Mouse (Mus musculus) CD4-positive, CD25-positive, alpha-beta regulatory T cell, adult 9 weeks (primary cell): ENCODE measurements around the gene Adgrb2. TPM values are rescaled to one million over a fixed set of nuclear protein-coding genes. Genes with fewer than 3 reads are reported as not detected.

Experiments used
- polyA plus RNA-seq: library from polyadenylated mRNA; unstranded; fragments of 100-300 nt; shearing (Covaris generic); gene quantifications from one replicate; pipeline ENCODE4 v1.2.1, GENCODE M21; 2017

The Adgrb2 gene
- not detected for polyA plus RNA-seq

GRCm38 (mm10) chr4:129984421-129985061 is at the start of gene Adgrb2:
TSS of gene Adgrb2 (plus strand) at chr4:129984870.

GRCm38 (mm10) chr4:130047331-130048202 is 62.9 kb downstream of the Adgrb2 start, which contains the start of gene Col16a1:
TSS of gene Col16a1 (plus strand) at chr4:130047840.

Other genes with a start within 250 kb of the Adgrb2 start
- gene Khdrbs1, start 242.6 kb upstream of the Adgrb2 start, polyA plus RNA-seq: 30.1 TPM
- 247 TPM for gene Ptp4a2, start 173.7 kb upstream of the Adgrb2 start, polyA plus RNA-seq
- gene Spocd1, start 55.6 kb upstream of the Adgrb2 start, polyA plus RNA-seq: not detected
- gene Col16a1, start 63.0 kb downstream of the Adgrb2 start, polyA plus RNA-seq: 2.3 TPM
- 70.6 TPM for gene Pef1, start 117.7 kb downstream of the Adgrb2 start, polyA plus RNA-seq
- gene Hcrtr1, start 154.5 kb downstream of the Adgrb2 start, polyA plus RNA-seq: not detected
- not detected for gene Tinagl1, start 190.3 kb downstream of the Adgrb2 start, polyA plus RNA-seq
- not detected for gene Gm853, start 237.5 kb downstream of the Adgrb2 start, polyA plus RNA-seq